Mouse (Mus musculus) neural tube, embryonic 14.5 days (tissue): ENCODE data around the gene Smc3. TPM values are rescaled to one million over a fixed set of nuclear protein-coding genes. Genes with fewer than 3 reads are reported as not detected.
"Not testable (repeated sequence)": the region's sequence is repeated elsewhere in the genome, so short reads cannot be mapped to it uniquely, and the experiment has no call there.

Experiments used
- ATAC-seq: fragments of 200-750 bp; cut with Nextera tagmentation; 2 replicates; pipeline ENCODE4 v1.8.0; 2017; ENCODE audit warnings: low read depth, mild to moderate bottlenecking, moderate TSS enrichment, moderate library complexity
- H3K27ac ChIP-seq: fragments of 300-500 bp; sonication (generic); 2 replicates; pipeline ENCODE4 v1.5.1; 2014; ENCODE audit warnings: low read depth, mild to moderate bottlenecking, control low read depth, low read length, moderate library complexity, mixed read lengths
- H3K27me3 ChIP-seq: fragments of 300-500 bp; sonication (generic); 2 replicates; pipeline ENCODE4 v1.6.1; 2014; ENCODE audit warnings: low read length; ENCODE audit not compliant: control insufficient read depth, insufficient read depth
- H3K36me3 ChIP-seq: fragments of 300-500 bp; sonication (generic); 2 replicates; pipeline ENCODE4 v1.6.1; 2014; ENCODE audit warnings: low read length, mixed read lengths; ENCODE audit not compliant: control insufficient read depth, insufficient read depth
- H3K4me1 ChIP-seq: fragments of 300-500 bp; sonication (generic); 2 replicates; pipeline ENCODE4 v1.6.1; 2014; ENCODE audit warnings: low read length; ENCODE audit not compliant: control insufficient read depth, insufficient read depth
- H3K4me2 ChIP-seq: fragments of 300-500 bp; sonication (generic); 2 replicates; pipeline ENCODE4 v1.6.1; 2014; ENCODE audit warnings: mild to moderate bottlenecking, low read depth, low read length, control low read depth
- H3K4me3 ChIP-seq: fragments of 300-500 bp; sonication (generic); 2 replicates; pipeline ENCODE4 v1.5.1; 2014; ENCODE audit warnings: low read depth, low read length, control low read depth, mixed read lengths
- H3K9ac ChIP-seq: fragments of 300-500 bp; sonication (generic); replicated peaks from 2 replicates; pipeline ENCODE4 v1.6.1; 2014; ENCODE audit warnings: low read depth, mild to moderate bottlenecking, control low read depth, low read length, mixed read lengths
- H3K9me3 ChIP-seq: fragments of 300-500 bp; sonication (generic); 2 replicates; pipeline ENCODE4 v1.6.1; 2016; ENCODE audit warnings: low read length; ENCODE audit not compliant: control insufficient read depth
- WGBS: fragments of 180-500 bp; shearing (Covaris S2); extraction: QIAGEN DNeasy Blood & Tissue Kit; methylation state at CpG from one replicate; pipeline ENCODE4 v1.1.7; 2014; 5-methylcytosine and 5-hydroxymethylcytosine counted together
- polyA plus RNA-seq: library from polyadenylated mRNA; unstranded; fragments of >200 nt; fragmentation: Nextera tagmentation; extraction: Ambion mirVana; gene quantifications from 2 replicates; pipeline ENCODE4 v1.2.1, GENCODE M21; 2014

Smc3 gene
- polyA plus RNA-seq, 1 experiment from 2014 or later, result 57.0 TPM

GRCm38 (mm10) chr19:53648056-53648455 is 47.9 kb downstream of the Smc3 start:
- peaks cover 4% of the 10 kb centered on the region; the same call in 1 of the 2 replicates for H3K4me1 ChIP-seq
- no peak overlapping the region for H3K4me2 ChIP-seq
- ATAC-seq, result no peak; the same call in 1 of the 2 replicates
- no peak overlapping the region for H3K9ac ChIP-seq
- no peak overlapping the region for H3K4me3 ChIP-seq
- H3K9me3 ChIP-seq, result no peaks in the 10 kb centered on the region
- no peak overlapping the region for H3K27ac ChIP-seq
- WGBS, result 22% methylated on average over 5 of the region's 5 CpGs
- peaks cover 24% of the 10 kb centered on the region for H3K36me3 ChIP-seq
- H3K27me3 ChIP-seq, result no peaks in the 10 kb centered on the region

GRCm38 (mm10) chr19:53648802-53649236 is 48.6 kb downstream of the Smc3 start:
- ATAC-seq, result peak; percentile 68
- no peak overlapping the region for H3K27ac ChIP-seq

GRCm38 (mm10) chr19:53649361-53649760 is 49.2 kb downstream of the Smc3 start:
- H3K27me3 ChIP-seq, result no peaks in the 10 kb centered on the region
- no peak overlapping the region for H3K4me3 ChIP-seq
- ATAC-seq, result 0 out of 2 replicates have a peak, but pooled peaks have one; percentile 13
- H3K9me3 ChIP-seq, result no peaks in the 10 kb centered on the region
- 82% methylated on average over 6 of the region's 6 CpGs for WGBS
- H3K4me2 ChIP-seq, result no peak overlapping the region
- H3K36me3 ChIP-seq, result peaks cover 16% of the 10 kb centered on the region
- H3K27ac ChIP-seq, result no peak overlapping the region
- H3K4me1 ChIP-seq, result peaks cover 9% of the 10 kb centered on the region; the same call in 1 of the 2 replicates
- H3K9ac ChIP-seq, result no peak overlapping the region

More at GRCm38 (mm10) chr19:53648802-53649236, 48.6 kb downstream of the Smc3 start:
- H3K27me3 ChIP-seq, result no peaks in the 10 kb centered on the region
- H3K4me1 ChIP-seq, result peaks cover 4% of the 10 kb centered on the region; the same call in 1 of the 2 replicates
- H3K4me3 ChIP-seq, result no peak overlapping the region
- WGBS, result 29% methylated on average over 10 of the region's 10 CpGs
- H3K36me3 ChIP-seq, result peaks cover 20% of the 10 kb centered on the region
- H3K9ac ChIP-seq, result no peak overlapping the region
- no peaks in the 10 kb centered on the region for H3K9me3 ChIP-seq
- no peak overlapping the region for H3K4me2 ChIP-seq

- Histone ChIP-seq H3K9ac (no peak overlapping the region), H3K4me2 (no peak overlapping the region)
- ATAC-seq, result no peak
Measured at GRCm38 (mm10) chr19:53649802-53650201, 49.6 kb downstream of the Smc3 start.

GRCm38 (mm10) chr19:53650921-53651320 is 50.7 kb downstream of the Smc3 start:
- no peak for ATAC-seq

More at GRCm38 (mm10) chr19:53649802-53650201, 49.6 kb downstream of the Smc3 start:
- H3K27me3 ChIP-seq, result no peaks in the 10 kb centered on the region
- no peaks in the 10 kb centered on the region for H3K9me3 ChIP-seq
- H3K4me3 ChIP-seq, result no peak overlapping the region
- H3K36me3 ChIP-seq, result peaks cover 16% of the 10 kb centered on the region
- H3K27ac ChIP-seq, result no peak overlapping the region
- 36% methylated on average over 5 of the region's 5 CpGs for WGBS
- peaks cover 9% of the 10 kb centered on the region; the same call in 1 of the 2 replicates for H3K4me1 ChIP-seq

GRCm38 (mm10) chr19:53652267-53652666 is 52.1 kb downstream of the Smc3 start:
- WGBS, result 58% methylated on average over 9 of the region's 9 CpGs
- ATAC-seq, result no peak
- H3K9ac ChIP-seq, result no peak overlapping the region
- H3K36me3 ChIP-seq, result no peaks in the 10 kb centered on the region
- no peaks in the 10 kb centered on the region for H3K27me3 ChIP-seq
- H3K27ac ChIP-seq, result no peak overlapping the region
- no peak overlapping the region for H3K4me2 ChIP-seq
- no peak overlapping the region for H3K4me3 ChIP-seq
- H3K4me1 ChIP-seq, result peaks cover 9% of the 10 kb centered on the region; the same call in 1 of the 2 replicates
- no peaks in the 10 kb centered on the region for H3K9me3 ChIP-seq

More at GRCm38 (mm10) chr19:53650921-53651320, 50.7 kb downstream of the Smc3 start:
- Histone ChIP-seq H3K27ac (no peak overlapping the region), H3K27me3 (no peaks in the 10 kb centered on the region), H3K36me3 (peaks cover 6% of the 10 kb centered on the region), H3K9ac (no peak overlapping the region), H3K4me1 (peaks cover 9% of the 10 kb centered on the region; the same call in 1 of the 2 replicates), H3K4me2 (no peak overlapping the region), H3K9me3 (no peaks in the 10 kb centered on the region), H3K4me3 (no peak overlapping the region)
- 91% methylated on average over 7 of the region's 7 CpGs for WGBS

GRCm38 (mm10) chr19:53653624-53654467 is 53.6 kb downstream of the Smc3 start:
- WGBS, result 38% methylated on average over 20 of the region's 20 CpGs
- no peak overlapping the region for H3K9ac ChIP-seq
- no peak overlapping the region for H3K4me3 ChIP-seq
- no peak overlapping the region for H3K27ac ChIP-seq
- H3K4me1 ChIP-seq, result peaks cover 9% of the 10 kb centered on the region; the same call in 1 of the 2 replicates
- peak; percentile 80 for ATAC-seq
- H3K4me2 ChIP-seq, result peak overlapping the region; percentile 23; the same call in 1 of the 2 replicates
- H3K9me3 ChIP-seq, result no peaks in the 10 kb centered on the region
- no peaks in the 10 kb centered on the region for H3K36me3 ChIP-seq
- H3K27me3 ChIP-seq, result no peaks in the 10 kb centered on the region

GRCm38 (mm10) chr19:53656443-53656842 is 56.2 kb downstream of the Smc3 start:
- H3K4me3 ChIP-seq, H3K36me3 ChIP-seq, ATAC-seq, H3K9ac ChIP-seq, H3K4me2 ChIP-seq, H3K9me3 ChIP-seq, H3K27me3 ChIP-seq, H3K4me1 ChIP-seq, H3K27ac ChIP-seq: not testable (repeated sequence)
- WGBS, result 93% methylated on average over 11 of the region's 11 CpGs

- no peak overlapping the region for H3K4me3 ChIP-seq
- no peaks in the 10 kb centered on the region for H3K9me3 ChIP-seq
- H3K9ac ChIP-seq, result no peak overlapping the region
- H3K4me2 ChIP-seq, result no peak overlapping the region
- no peak for ATAC-seq
- H3K4me1 ChIP-seq, result 0 out of 2 replicates have a peak, but pooled peaks cover 6% of the 10 kb centered on the region
- H3K36me3 ChIP-seq, result no peaks in the 10 kb centered on the region
- no peak overlapping the region for H3K27ac ChIP-seq
- 86% methylated on average over 5 of the region's 5 CpGs for WGBS
- no peaks in the 10 kb centered on the region for H3K27me3 ChIP-seq
Measured at GRCm38 (mm10) chr19:53657437-53657836, 57.2 kb downstream of the Smc3 start.
